Comparison of ENCODE assay signal across 26 mouse cellular contexts in the genomic region with DNA sequence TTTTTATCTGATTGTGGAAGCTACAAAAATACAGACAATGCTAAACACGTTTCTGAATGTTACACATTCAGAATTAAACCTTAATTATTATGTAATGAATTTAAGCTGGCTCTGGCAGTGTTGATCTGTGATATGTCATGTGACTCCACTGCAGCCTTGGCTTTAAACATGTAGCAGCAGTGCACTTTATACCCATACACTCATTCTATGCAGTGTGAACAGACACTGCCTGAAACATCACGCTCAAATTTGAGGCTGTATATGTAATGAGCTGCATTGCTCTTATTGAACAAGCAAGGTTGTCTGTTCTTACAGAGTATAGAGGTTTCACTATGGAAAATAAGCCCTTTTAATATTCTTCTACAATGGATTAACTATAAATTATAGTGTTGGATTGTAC.
"Had no signal": no experiment of that assay in that cellular context is flagged by ENCODE, and none has a peak within 500 bp of the region (broad histone marks: within the 10 kb centered on the region; RNA-seq: fewer than 3 reads in every experiment).

No protein-coding gene starts in this region.

- H3K27ac ChIP-seq: gastrocnemius, adult 2 months; heart, embryonic 10.5 days; hindbrain, embryonic 10.5 days; hindbrain, embryonic 12.5 days; hindbrain, embryonic 14.5 days; intestine, embryonic 15.5 days; layer of hippocampus, adult 2 months; limb, embryonic 13.5 days; limb, embryonic 15.5 days; liver, embryonic 12.5 days; liver, embryonic 14.5 days had no signal

- H3K27me3 ChIP-seq: heart, embryonic 12.5 days; hindbrain, embryonic 12.5 days; intestine, embryonic 15.5 days; limb, embryonic 13.5 days; limb, embryonic 15.5 days; liver, embryonic 12.5 days had no signal

- H3K9ac ChIP-seq: heart, embryonic 12.5 days; hindbrain, embryonic 12.5 days; hindbrain, embryonic 14.5 days; intestine, embryonic 15.5 days; limb, embryonic 13.5 days; limb, embryonic 15.5 days; liver, embryonic 12.5 days; liver, embryonic 14.5 days had no signal

- H3K4me2 ChIP-seq: heart, embryonic 12.5 days; hindbrain, embryonic 12.5 days; hindbrain, embryonic 14.5 days; intestine, embryonic 15.5 days; limb, embryonic 13.5 days; limb, embryonic 15.5 days; liver, embryonic 12.5 days had no signal

- ATAC-seq: hindbrain, embryonic 16.5 days; inflammation-experienced regulatory T-cells, adult 6 months; intestine, embryonic 15.5 days; intestine, postnatal 0 days; liver, embryonic 12.5 days had no signal

- H3K4me1 ChIP-seq: heart, embryonic 10.5 days; heart, embryonic 12.5 days; hindbrain, embryonic 10.5 days; hindbrain, embryonic 12.5 days; intestine, embryonic 15.5 days; limb, embryonic 13.5 days; limb, embryonic 15.5 days; liver, embryonic 12.5 days had no signal

- H3K9me3 ChIP-seq: heart, embryonic 10.5 days; heart, embryonic 12.5 days; hindbrain, embryonic 10.5 days; hindbrain, embryonic 12.5 days; intestine, embryonic 15.5 days; limb, embryonic 13.5 days; limb, embryonic 15.5 days; liver, embryonic 12.5 days had no signal

- DNase-seq: gastrocnemius, adult 2 months; gastrocnemius, postnatal 10 days; gastrocnemius, postnatal 25 days; heart, adult 18-20 months; heart, postnatal 10 days; heart, postnatal 4 days; kidney, adult 18-20 months; kidney, adult 8-10 months; kidney, postnatal 10 days; kidney, postnatal 25 days; kidney, postnatal 4 days; left cerebral cortex, postnatal 4 days had no signal

- H3K4me3 ChIP-seq: gastrocnemius, adult 2 months; heart, embryonic 10.5 days; heart, embryonic 12.5 days; hindbrain, embryonic 10.5 days; hindbrain, embryonic 12.5 days; intestine, embryonic 15.5 days; layer of hippocampus, adult 2 months; limb, embryonic 13.5 days; limb, embryonic 15.5 days; liver, embryonic 12.5 days had no signal

- H3K36me3 ChIP-seq: heart, embryonic 10.5 days; heart, embryonic 12.5 days; hindbrain, embryonic 10.5 days; hindbrain, embryonic 12.5 days; intestine, embryonic 15.5 days; limb, embryonic 13.5 days; limb, embryonic 15.5 days; liver, embryonic 12.5 days had no signal
